Mouse (Mus musculus): ENCODE measurements around the gene Syngr3.

Syngr3 gene

GRCm38 (mm10) chr17:24644030-24644715 lies 45.6 kb downstream of the Syngr3 start:
- DNase-seq: peak; percentile 55 to 74

GRCm38 (mm10) chr17:24642791-24643343 lies 46.9 kb downstream of the Syngr3 start:
- no peak for DNase-seq

GRCm38 (mm10) chr17:24641944-24642343 lies 47.8 kb downstream of the Syngr3 start:
- DNase-seq: no peak

GRCm38 (mm10) chr17:24640581-24640980 lies 49.2 kb downstream of the Syngr3 start:
- DNase-seq: no peak

- DNase-seq: no peak
These were observed 49.6 kb downstream of the Syngr3 start for GRCm38 (mm10) chr17:24640119-24640518.

- DNase-seq: no peak
These were observed 50.2 kb downstream of the Syngr3 start for GRCm38 (mm10) chr17:24639571-24639988.

GRCm38 (mm10) chr17:24638840-24639239 lies 50.9 kb downstream of the Syngr3 start:
- DNase-seq: peak; percentile 80 to 87

- peak; percentile 49 to 64 for DNase-seq
These were observed 51.5 kb downstream of the Syngr3 start for GRCm38 (mm10) chr17:24638214-24638613.

- no peak for DNase-seq
These were observed 52.8 kb downstream of the Syngr3 start for GRCm38 (mm10) chr17:24636781-24637481.

GRCm38 (mm10) chr17:24635694-24636093 lies 54.1 kb downstream of the Syngr3 start:
- peak in 1 of 2 experiments; percentile 43 for DNase-seq

All from kidney, postnatal 25 days (tissue).